Mouse (Mus musculus) bone marrow, adult 2 months (tissue): ENCODE results near the gene Fam219a.

Experiments used
- CTCF ChIP-seq: fragments of 200-500 bp; IDR thresholded peaks from 2 replicates; pipeline ENCODE4 v1.5.1; 2011; ENCODE audit warnings: low read length, control low read depth; ENCODE audit not compliant: control insufficient read depth, insufficient read depth
- POLR2A ChIP-seq: fragments of 200-500 bp; IDR thresholded peaks from 2 replicates; pipeline ENCODE4 v1.6.1; 2011; ENCODE audit warnings: low read depth, mild to moderate bottlenecking, control low read depth, low read length, borderline replicate concordance; ENCODE audit not compliant: control insufficient read depth

DNA sequence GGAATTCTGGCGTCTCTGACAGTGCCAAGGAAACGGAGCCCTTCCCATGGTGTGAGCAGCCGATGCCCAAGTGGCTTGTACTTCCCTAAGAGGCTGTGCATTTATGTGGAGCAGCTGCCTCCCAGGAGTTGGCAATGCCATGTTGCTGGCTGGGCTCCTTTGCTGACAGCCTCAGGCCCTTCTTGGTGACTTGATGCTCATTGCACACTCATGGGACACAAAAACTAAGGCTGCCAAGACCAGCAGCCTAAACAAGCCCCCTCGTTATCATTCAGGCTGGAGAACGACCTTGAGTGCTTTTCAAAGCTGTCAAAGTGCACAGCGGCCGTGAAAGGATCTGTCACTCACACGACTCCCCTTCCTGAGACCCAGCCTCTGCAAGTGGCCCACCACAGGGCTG, 42.8 kb upstream of the Fam219a start:
- TF ChIP-seq CTCF (no peak), POLR2A (no peak)
